Mouse (Mus musculus) stomach, embryonic 15.5 days (tissue): ENCODE data around the gene Maml2. TPM values are rescaled to one million over a fixed set of nuclear protein-coding genes. Genes with fewer than 3 reads are reported as not detected.
A peak's percentile ranks its signal among the peaks of the same experiment; 100 is the strongest.

Source experiments
- ATAC-seq: fragments of 200-750 bp; cut with Nextera tagmentation; 2 replicates; pipeline ENCODE4 v1.8.0; 2017; ENCODE audit warnings: low read depth, moderate number of reproducible peaks, moderate TSS enrichment; ENCODE audit not compliant: insufficient read depth, low FRiP score
- H3K27ac ChIP-seq: fragments of 300-500 bp; sonication (generic); 2 replicates; pipeline ENCODE4 v1.5.1; 2015; ENCODE audit warnings: mild to moderate bottlenecking, inconsistent platforms
- H3K27me3 ChIP-seq: fragments of 300-500 bp; sonication (generic); replicated peaks from 2 replicates; pipeline ENCODE4 v1.6.1; 2015; ENCODE audit warnings: inconsistent platforms
- H3K36me3 ChIP-seq: fragments of 300-500 bp; sonication (generic); 2 replicates; pipeline ENCODE4 v1.6.1; 2015; ENCODE audit warnings: inconsistent platforms
- H3K4me1 ChIP-seq: fragments of 300-500 bp; sonication (generic); 2 replicates; pipeline ENCODE4 v1.6.1; 2015; ENCODE audit warnings: inconsistent platforms
- H3K4me2 ChIP-seq: fragments of 300-500 bp; sonication (generic); 2 replicates; pipeline ENCODE4 v1.6.1; 2015; ENCODE audit warnings: mild to moderate bottlenecking, inconsistent platforms
- H3K4me3 ChIP-seq: fragments of 300-500 bp; sonication (generic); replicated peaks from 2 replicates; pipeline ENCODE4 v1.5.1; 2015; ENCODE audit warnings: inconsistent platforms
- H3K9ac ChIP-seq: fragments of 300-500 bp; sonication (generic); 2 replicates; pipeline ENCODE4 v1.6.1; 2015; ENCODE audit warnings: inconsistent platforms
- H3K9me3 ChIP-seq: fragments of 300-500 bp; sonication (generic); 2 replicates; pipeline ENCODE4 v1.6.1; 2016; ENCODE audit warnings: inconsistent platforms
- WGBS: fragments of 180-500 bp; shearing (Covaris S2); methylation state at CpG from one replicate; pipeline ENCODE4 v1.1.7; 2015; 5-methylcytosine and 5-hydroxymethylcytosine counted together
- polyA plus RNA-seq: library from polyadenylated mRNA; unstranded; fragments of >200 nt; fragmentation: Nextera tagmentation; extraction: Ambion mirVana; gene quantifications from 2 replicates; pipeline ENCODE4 v1.2.1, GENCODE M21; 2015

Gene Maml2
- polyA plus RNA-seq, 1 experiment from 2014 or later: 8.5 TPM

- no peaks in the 10 kb centered on the region for H3K4me1 ChIP-seq
- ATAC-seq: no peak
- H3K9ac ChIP-seq: no peak overlapping the region
- 54% methylated on average over 8 of the region's 8 CpGs for WGBS
- no peak overlapping the region for H3K27ac ChIP-seq
- H3K27me3 ChIP-seq: no peaks in the 10 kb centered on the region
- H3K4me3 ChIP-seq: no peak overlapping the region
- H3K36me3 ChIP-seq: no peaks in the 10 kb centered on the region
- H3K9me3 ChIP-seq: no peaks in the 10 kb centered on the region
- H3K4me2 ChIP-seq: no peak overlapping the region
Observed at GRCm38 (mm10) chr9:13543167-13543566, 245.4 kb downstream of the Maml2 start.

DNA sequence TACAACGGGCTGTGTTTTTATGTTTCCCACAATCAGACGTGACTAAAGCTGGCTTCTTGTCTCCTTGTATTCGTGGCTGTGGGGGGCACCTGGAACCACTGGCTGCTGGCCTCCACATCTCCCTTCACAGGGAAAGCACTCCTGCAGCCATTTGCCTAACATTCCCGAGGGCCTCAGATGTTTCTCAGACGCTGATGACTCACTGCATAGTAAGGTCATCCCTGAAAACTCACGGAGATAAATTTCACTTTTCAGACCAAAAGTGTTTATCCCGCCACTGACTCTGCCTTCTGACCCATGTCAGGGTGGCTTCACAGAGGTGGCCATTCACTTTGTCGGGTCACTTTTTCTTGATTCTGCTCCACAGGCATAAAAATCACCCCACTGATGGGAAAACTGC, 246.4 kb downstream of the Maml2 start:
- Histone ChIP-seq H3K9ac (no peak overlapping the region), H3K27ac (no peak overlapping the region), H3K4me2 (no peak overlapping the region), H3K36me3 (no peaks in the 10 kb centered on the region), H3K9me3 (no peaks in the 10 kb centered on the region), H3K4me1 (no peaks in the 10 kb centered on the region), H3K27me3 (no peaks in the 10 kb centered on the region), H3K4me3 (no peak overlapping the region)
- 44% methylated on average over 8 of the region's 8 CpGs for WGBS
- no peak for ATAC-seq

- no peaks in the 10 kb centered on the region for H3K36me3 ChIP-seq
- H3K27me3 ChIP-seq: no peaks in the 10 kb centered on the region
- H3K9me3 ChIP-seq: no peaks in the 10 kb centered on the region
- no peak overlapping the region for H3K9ac ChIP-seq
- H3K4me2 ChIP-seq: no peak overlapping the region
- no peak for ATAC-seq
- H3K4me3 ChIP-seq: no peak overlapping the region
- no peaks in the 10 kb centered on the region for H3K4me1 ChIP-seq
- WGBS: 68% methylated on average over 6 of the region's 6 CpGs
- no peak overlapping the region for H3K27ac ChIP-seq
Observed at GRCm38 (mm10) chr9:13545726-13546125, 248.0 kb downstream of the Maml2 start.

DNA sequence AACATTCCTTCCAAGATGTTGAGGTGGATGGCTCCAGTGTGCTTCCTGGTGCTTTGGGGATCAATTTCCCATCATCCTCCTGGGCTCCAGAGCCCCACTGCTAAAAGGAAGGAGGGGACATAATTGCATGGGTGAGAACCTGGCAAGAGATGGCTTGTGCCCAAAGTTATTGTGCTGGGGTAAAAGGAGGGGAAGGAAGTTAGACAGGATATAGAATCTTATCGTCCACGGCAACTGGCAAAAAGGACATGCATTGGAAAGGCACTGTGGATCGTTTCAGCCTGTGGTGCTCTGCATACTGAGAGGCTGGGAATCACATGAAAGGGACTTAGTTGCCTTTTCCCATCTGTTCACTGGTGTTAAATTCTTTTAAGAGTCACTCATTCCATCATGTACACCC, 252.2 kb downstream of the Maml2 start:
- Histone ChIP-seq H3K36me3 (no peaks in the 10 kb centered on the region), H3K9me3 (no peaks in the 10 kb centered on the region), H3K27me3 (no peaks in the 10 kb centered on the region), H3K9ac (no peak overlapping the region), H3K4me1 (no peaks in the 10 kb centered on the region), H3K27ac (no peak overlapping the region), H3K4me2 (no peak overlapping the region), H3K4me3 (no peak overlapping the region)
- 79% methylated on average over 3 of the region's 3 CpGs for WGBS
- ATAC-seq: no peak

DNA sequence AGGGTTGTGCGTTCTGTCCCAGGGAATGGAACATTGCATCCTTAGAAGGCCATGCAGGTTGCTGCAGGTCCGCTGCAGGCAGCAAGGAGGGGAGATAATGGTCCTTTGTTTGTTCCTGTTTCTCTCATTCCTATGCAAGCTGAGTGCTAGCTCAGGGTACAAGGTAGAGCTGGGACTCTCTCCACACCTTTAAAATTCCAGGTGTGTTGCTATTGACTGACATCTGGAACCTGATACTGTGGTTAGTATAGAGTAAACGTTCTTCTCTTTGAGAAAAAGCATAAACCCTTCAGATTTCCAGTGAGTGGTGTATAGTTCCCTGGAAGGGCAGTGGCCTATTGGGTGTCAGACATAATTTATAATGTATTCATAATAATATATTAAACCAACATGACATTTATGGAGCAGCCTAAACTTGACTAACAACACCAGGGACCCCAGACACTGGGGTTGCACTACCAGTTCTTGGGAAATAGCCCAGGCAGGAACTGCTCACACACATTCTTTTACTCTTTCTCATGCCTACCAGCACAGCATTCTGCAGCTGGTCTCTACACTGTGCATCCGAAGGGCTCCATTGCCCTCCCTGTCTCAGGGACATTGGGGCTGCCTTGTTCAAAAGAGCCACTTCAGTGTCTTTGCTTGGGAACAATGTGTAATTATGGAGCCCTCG, 254.8 kb downstream of the Maml2 start:
- Histone ChIP-seq H3K4me1 (no peaks in the 10 kb centered on the region), H3K4me3 (no peak overlapping the region), H3K9ac (no peak overlapping the region), H3K27me3 (no peaks in the 10 kb centered on the region), H3K9me3 (no peaks in the 10 kb centered on the region), H3K36me3 (no peaks in the 10 kb centered on the region), H3K27ac (peak overlapping the region; percentile 16; the same call in 1 of the 2 replicates), H3K4me2 (no peak overlapping the region)
- WGBS: 49% methylated on average over 5 of the region's 5 CpGs
- peak; percentile 18; the same call in 1 of the 2 replicates for ATAC-seq

DNA sequence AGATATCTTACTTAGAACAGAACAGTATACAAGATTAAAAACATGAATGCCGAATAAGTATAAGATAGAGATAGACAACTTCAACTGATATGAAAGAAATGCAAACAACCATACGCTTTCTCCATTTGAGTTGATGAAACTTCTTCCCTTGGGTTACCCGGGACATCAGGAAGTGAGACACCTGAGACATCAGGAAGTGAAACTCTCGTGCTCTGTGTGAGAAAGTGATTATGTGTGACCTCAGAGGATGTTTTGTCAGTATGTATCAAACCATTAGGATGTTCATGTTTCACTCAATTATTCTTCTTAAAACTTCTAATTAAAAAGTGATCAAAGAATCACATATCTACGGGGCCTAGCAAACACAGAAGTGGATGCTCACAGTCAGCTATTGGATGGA, 257.0 kb downstream of the Maml2 start:
- Histone ChIP-seq H3K27ac (no peak overlapping the region), H3K4me3 (no peak overlapping the region), H3K36me3 (no peaks in the 10 kb centered on the region), H3K9ac (no peak overlapping the region), H3K4me1 (0 out of 2 replicates have a peak, but pooled peaks cover 5% of the 10 kb centered on the region), H3K4me2 (no peak overlapping the region), H3K9me3 (no peaks in the 10 kb centered on the region), H3K27me3 (no peaks in the 10 kb centered on the region)
- 78% methylated on average over 5 of the region's 5 CpGs for WGBS
- ATAC-seq: no peak

- 71% methylated on average over 8 of the region's 8 CpGs for WGBS
Observed at GRCm38 (mm10) chr9:13555973-13556481, 258.3 kb downstream of the Maml2 start.

GRCm38 (mm10) chr9:13556696-13557095, 258.9 kb downstream of the Maml2 start:
- H3K27ac ChIP-seq: no peak overlapping the region
- no peak for ATAC-seq
- H3K4me2 ChIP-seq: no peak overlapping the region
- H3K4me3 ChIP-seq: no peak overlapping the region
- no peaks in the 10 kb centered on the region for H3K27me3 ChIP-seq
- 93% methylated on average over 3 of the region's 3 CpGs for WGBS
- H3K4me1 ChIP-seq: peaks cover 5% of the 10 kb centered on the region; the same call in 1 of the 2 replicates
- no peaks in the 10 kb centered on the region for H3K9me3 ChIP-seq
- no peaks in the 10 kb centered on the region for H3K36me3 ChIP-seq
- no peak overlapping the region for H3K9ac ChIP-seq

More at GRCm38 (mm10) chr9:13555973-13556481, 258.3 kb downstream of the Maml2 start:
- no peak overlapping the region for H3K4me3 ChIP-seq
- H3K27ac ChIP-seq: no peak overlapping the region
- no peak overlapping the region for H3K4me2 ChIP-seq
- H3K27me3 ChIP-seq: no peaks in the 10 kb centered on the region
- no peak overlapping the region for H3K9ac ChIP-seq
- H3K36me3 ChIP-seq: no peaks in the 10 kb centered on the region
- H3K4me1 ChIP-seq: peaks cover 5% of the 10 kb centered on the region; the same call in 1 of the 2 replicates
- H3K9me3 ChIP-seq: no peaks in the 10 kb centered on the region
- ATAC-seq: no peak

DNA sequence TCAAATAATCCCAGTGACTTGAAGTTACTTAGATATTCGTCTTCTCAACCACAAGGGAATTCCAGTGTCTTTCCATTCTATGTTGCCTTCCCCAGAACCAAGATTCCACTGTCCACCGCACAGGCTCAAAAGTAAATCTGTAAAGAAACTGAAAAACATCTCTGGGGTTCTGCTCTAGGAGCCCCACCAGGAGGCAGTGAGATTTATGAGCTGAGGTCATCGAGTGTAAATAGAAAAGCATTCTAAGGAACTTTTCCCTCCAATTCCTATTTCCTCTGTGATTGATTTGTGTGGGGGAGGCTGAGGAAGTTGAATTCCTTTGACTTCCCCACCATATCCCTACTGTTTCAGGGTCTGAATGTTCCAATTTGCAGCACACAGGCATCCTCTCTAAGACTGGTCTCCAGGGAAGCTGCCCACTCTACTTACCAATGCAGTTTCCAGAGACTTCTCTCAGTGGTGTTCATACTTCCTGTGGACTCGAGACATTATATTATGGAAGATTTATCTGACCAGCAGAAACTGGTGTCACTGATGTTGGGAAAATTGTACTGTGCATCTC, 261.1 kb downstream of the Maml2 start:
- ATAC-seq: no peak
- Histone ChIP-seq H3K4me3 (no peak overlapping the region), H3K4me1 (peaks cover 16% of the 10 kb centered on the region), H3K9me3 (no peaks in the 10 kb centered on the region), H3K9ac (no peak overlapping the region), H3K4me2 (no peak overlapping the region), H3K27me3 (no peaks in the 10 kb centered on the region), H3K36me3 (no peaks in the 10 kb centered on the region), H3K27ac (no peak overlapping the region)
- 35% methylated on average over 4 of the region's 4 CpGs for WGBS

GRCm38 (mm10) chr9:13560651-13561050, 262.9 kb downstream of the Maml2 start:
- H3K4me1 ChIP-seq: peaks cover 17% of the 10 kb centered on the region

DNA sequence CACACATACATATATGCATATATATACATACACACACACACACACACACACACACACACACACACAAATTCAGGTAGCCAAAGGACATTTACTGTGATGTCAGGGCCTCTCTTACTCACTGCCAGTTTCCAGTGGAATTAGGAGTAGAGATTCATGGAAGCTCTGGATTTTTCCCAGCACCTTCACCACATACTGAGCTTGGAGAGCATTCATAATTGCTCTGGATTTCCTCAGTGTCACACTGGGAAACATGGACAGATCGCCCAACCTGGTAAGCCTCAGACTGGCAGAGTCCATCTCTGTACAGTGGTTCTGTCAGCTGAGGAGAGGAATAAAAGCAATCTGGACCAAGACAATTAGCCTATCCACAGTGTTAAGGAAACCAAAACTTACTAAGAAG, 263.6 kb downstream of the Maml2 start:
- no peak overlapping the region for H3K27ac ChIP-seq
- H3K9me3 ChIP-seq: no peaks in the 10 kb centered on the region
- ATAC-seq: no peak
- no peaks in the 10 kb centered on the region for H3K27me3 ChIP-seq
- WGBS: 94% methylated on average over 1 of the region's 1 CpGs
- no peak overlapping the region for H3K9ac ChIP-seq
- H3K4me3 ChIP-seq: no peak overlapping the region
- H3K36me3 ChIP-seq: no peaks in the 10 kb centered on the region
- H3K4me1 ChIP-seq: peaks cover 17% of the 10 kb centered on the region
- H3K4me2 ChIP-seq: no peak overlapping the region

More at GRCm38 (mm10) chr9:13560651-13561050, 262.9 kb downstream of the Maml2 start:
- Histone ChIP-seq H3K27me3 (no peaks in the 10 kb centered on the region), H3K9ac (no peak overlapping the region), H3K4me2 (no peak overlapping the region), H3K4me3 (no peak overlapping the region), H3K27ac (peak overlapping the region; percentile 64), H3K36me3 (no peaks in the 10 kb centered on the region), H3K9me3 (no peaks in the 10 kb centered on the region)
- 72% methylated on average over 9 of the region's 9 CpGs for WGBS
- ATAC-seq: no peak
